In genomic region chr12:107125201-107125600, GRCm38 (mm10) we compare ENCODE assay signal across 26 mouse cellular contexts.
DNase-seq lines count a peak whose midpoint lies in the region; ATAC-seq lines count a peak whose summit lies in the region.
"Had no signal": no experiment of that assay in that cellular context is flagged by ENCODE, and none has a peak within 500 bp of the region (broad histone marks: within the 10 kb centered on the region; RNA-seq: fewer than 3 reads in every experiment).

No protein-coding gene starts in this region.

- H3K27me3 ChIP-seq in midbrain, embryonic 11.5 days (ENCODE audit: control insufficient read depth, insufficient read depth, low read length), result no peaks in the 10 kb centered on the region
- H3K27me3 ChIP-seq in midbrain, embryonic 13.5 days, result no peaks in the 10 kb centered on the region
- H3K27me3 ChIP-seq in embryonic facial prominence, embryonic 14.5 days (replicated peaks; ENCODE audit: control insufficient read depth, insufficient read depth, low read length), result no peaks in the 10 kb centered on the region
- H3K27me3 ChIP-seq: embryonic facial prominence, embryonic 13.5 days; hindbrain, embryonic 13.5 days; liver, embryonic 15.5 days; lung, embryonic 15.5 days; stomach, embryonic 15.5 days had no signal

- no peak overlapping the region for H3K4me2 ChIP-seq in midbrain, embryonic 11.5 days
- H3K4me2 ChIP-seq in midbrain, embryonic 13.5 days (replicated peaks), result no peak overlapping the region
- no peak overlapping the region for H3K4me2 ChIP-seq in embryonic facial prominence, embryonic 14.5 days (ENCODE audit: low read depth, low read length)
- H3K4me2 ChIP-seq: embryonic facial prominence, embryonic 13.5 days; hindbrain, embryonic 13.5 days; liver, embryonic 15.5 days; lung, embryonic 15.5 days; stomach, embryonic 15.5 days had no signal

- intact Hi-C loops in heart, postnatal 10 days (cut with DNase I), result no loop called here

- no peak for ATAC-seq in midbrain, embryonic 11.5 days (ENCODE audit: low FRiP score)
- no peak for ATAC-seq in midbrain, embryonic 13.5 days
- 0 out of 2 replicates have a peak, but pooled peaks have one; percentile 32 for ATAC-seq in embryonic facial prominence, embryonic 14.5 days (ENCODE audit: low read depth)
- ATAC-seq: forebrain, postnatal 0 days had no signal

- H3K9me3 ChIP-seq in midbrain, embryonic 11.5 days (ENCODE audit: control insufficient read depth, low read length), result no peaks in the 10 kb centered on the region
- H3K9me3 ChIP-seq in midbrain, embryonic 13.5 days, result no peaks in the 10 kb centered on the region
- H3K9me3 ChIP-seq in embryonic facial prominence, embryonic 14.5 days (ENCODE audit: control insufficient read depth, low read length), result no peaks in the 10 kb centered on the region
- H3K9me3 ChIP-seq: embryonic facial prominence, embryonic 13.5 days; hindbrain, embryonic 13.5 days; liver, embryonic 15.5 days; lung, embryonic 15.5 days; stomach, embryonic 15.5 days had no signal

- H3K36me3 ChIP-seq in midbrain, embryonic 11.5 days (ENCODE audit: control insufficient read depth, insufficient read depth, low read length), result no peaks in the 10 kb centered on the region
- H3K36me3 ChIP-seq in midbrain, embryonic 13.5 days, result no peaks in the 10 kb centered on the region
- no peaks in the 10 kb centered on the region for H3K36me3 ChIP-seq in embryonic facial prominence, embryonic 14.5 days (ENCODE audit: control insufficient read depth, insufficient read depth, low read length)
- H3K36me3 ChIP-seq: embryonic facial prominence, embryonic 13.5 days; hindbrain, embryonic 13.5 days; liver, embryonic 15.5 days; lung, embryonic 15.5 days; stomach, embryonic 15.5 days had no signal

- no peak overlapping the region for H3K9ac ChIP-seq in midbrain, embryonic 11.5 days (ENCODE audit: low read length)
- H3K9ac ChIP-seq in midbrain, embryonic 13.5 days (replicated peaks), result no peak overlapping the region
- H3K9ac ChIP-seq in embryonic facial prominence, embryonic 14.5 days (ENCODE audit: low read depth, low read length), result no peak overlapping the region
- H3K9ac ChIP-seq: embryonic facial prominence, embryonic 13.5 days; forebrain, postnatal 0 days; hindbrain, embryonic 13.5 days; liver, embryonic 15.5 days; lung, embryonic 15.5 days; stomach, embryonic 15.5 days had no signal

- no peaks in the 10 kb centered on the region for H3K4me1 ChIP-seq in midbrain, embryonic 11.5 days (ENCODE audit: control insufficient read depth, insufficient read depth, low read length)
- H3K4me1 ChIP-seq in midbrain, embryonic 13.5 days (replicated peaks), result peaks cover 12% of the 10 kb centered on the region
- H3K4me1 ChIP-seq in embryonic facial prominence, embryonic 14.5 days (ENCODE audit: control insufficient read depth, insufficient read depth, low read length), result no peaks in the 10 kb centered on the region
- H3K4me1 ChIP-seq: liver, embryonic 15.5 days; lung, embryonic 15.5 days; stomach, embryonic 15.5 days had no signal

- no peak overlapping the region for H3K27ac ChIP-seq in midbrain, embryonic 11.5 days (ENCODE audit: low read depth, low read length)
- H3K27ac ChIP-seq in midbrain, embryonic 13.5 days, result no peak overlapping the region
- no peak overlapping the region for H3K27ac ChIP-seq in embryonic facial prominence, embryonic 14.5 days (replicated peaks; ENCODE audit: low read depth, low read length)
- H3K27ac ChIP-seq: embryonic facial prominence, embryonic 13.5 days; heart, adult 2 months; hindbrain, embryonic 13.5 days; liver, embryonic 15.5 days; lung, embryonic 15.5 days; macrophage; stomach, embryonic 15.5 days had no signal

- no peak overlapping the region for H3K4me3 ChIP-seq in midbrain, embryonic 11.5 days (ENCODE audit: low read depth, low read length)
- no peak overlapping the region for H3K4me3 ChIP-seq in midbrain, embryonic 13.5 days (replicated peaks)
- H3K4me3 ChIP-seq in embryonic facial prominence, embryonic 14.5 days (ENCODE audit: low read depth, low read length), result no peak overlapping the region
- H3K4me3 ChIP-seq: embryonic facial prominence, embryonic 13.5 days; heart, adult 2 months; hindbrain, embryonic 13.5 days; liver, embryonic 15.5 days; lung, embryonic 15.5 days; stomach, embryonic 15.5 days had no signal

- WGBS in midbrain, embryonic 11.5 days, result 63% methylated on average over 7 of the region's 7 CpGs
- 50% methylated on average over 7 of the region's 7 CpGs for WGBS in midbrain, embryonic 13.5 days
- 63% methylated on average over 7 of the region's 7 CpGs for WGBS in embryonic facial prominence, embryonic 14.5 days

- peak; percentile 68 for DNase-seq in heart, adult 11 months
- DNase-seq in heart, postnatal 10 days, result no peak
- peak; percentile 78 for DNase-seq in midbrain, embryonic 11.5 days (ENCODE audit: low spot score, missing footprints)
- peak; percentile 17 for DNase-seq in embryonic facial prominence, embryonic 14.5 days (ENCODE audit: low spot score)
- peak; percentile 32 for DNase-seq in naive thymus-derived CD4-positive, alpha-beta T cell, adult 2 months (ENCODE audit: low read depth)
- no peak for DNase-seq in lung, postnatal 36 days
- no peak for DNase-seq in frontal cortex, postnatal 36 days (ENCODE audit: low spot score in 2 of 2)
- DNase-seq: adrenal gland, adult 8-10 months; cerebellum, adult 18-20 months; cerebellum, postnatal 25 days; forebrain, postnatal 0 days; gastrocnemius, postnatal 25 days; heart, adult 2 months; heart, postnatal 14 days; kidney, adult 8-10 months; kidney, postnatal 10 days; left cerebral cortex, postnatal 4 days; liver; right cerebral cortex, postnatal 25 days had no signal

Comparison
In these comparisons a context has a peak if more than half of its experiments do, and no peak if none do; other contexts are left out.
1. DNase-seq: peak in heart, adult 11 months (single experiment), midbrain, embryonic 11.5 days (single experiment), embryonic facial prominence, embryonic 14.5 days (single experiment) and naive thymus-derived CD4-positive, alpha-beta T cell, adult 2 months (single experiment); none in heart, postnatal 10 days (0 of 2), lung, postnatal 36 days (single experiment) and frontal cortex, postnatal 36 days (0 of 2).